In the genomic region with DNA sequence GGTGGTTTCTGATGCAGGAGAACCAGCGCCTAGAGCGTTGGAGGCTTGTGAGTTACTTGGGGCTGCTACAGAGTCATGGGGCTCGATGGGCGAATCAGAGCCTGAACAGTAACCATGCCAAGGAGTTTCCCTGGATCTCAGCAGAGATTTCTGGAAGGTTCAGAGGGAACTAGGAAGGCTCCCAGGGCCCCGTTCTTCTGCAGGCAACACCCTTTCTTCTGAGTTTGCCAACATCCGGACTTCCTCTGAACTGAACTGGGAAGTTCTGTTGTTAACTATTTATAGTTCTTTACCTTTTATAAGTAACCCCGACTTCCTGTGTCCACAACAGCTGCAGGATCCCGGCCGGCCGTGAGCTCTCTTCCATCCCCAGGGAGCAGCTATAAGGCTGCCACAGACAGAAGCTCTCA, we compare ENCODE assay signal across 11 mouse cellular contexts.
DNase-seq lines count a peak whose midpoint lies in the region; ATAC-seq and TF ChIP-seq lines count a peak whose summit lies in the region.
"Had no signal": no experiment of that assay in that cellular context is flagged by ENCODE, and none has a peak within 500 bp of the region (broad histone marks: within the 10 kb centered on the region; RNA-seq: fewer than 3 reads in every experiment).

No protein-coding gene starts in this region.

- H3ac ChIP-seq in C2C12 (ENCODE audit: control insufficient read depth, insufficient read length, low read depth) = no peak overlapping the region

- no peak for TF ChIP-seq CTCF in C2C12 (IDR thresholded peaks at IDR 0.05; ENCODE audit: control insufficient read depth, insufficient read depth, insufficient read length)

- DNase-seq in adrenal gland, postnatal 10 days = peak; percentile 28
- DNase-seq in adrenal gland, postnatal 4 days (ENCODE audit: low spot score in 2 of 2) = no peak
- DNase-seq in MN1 (ENCODE audit: low spot score) = no peak
- no peak for DNase-seq in layer of hippocampus, adult 18-20 months (ENCODE audit: low spot score in 2 of 2)
- DNase-seq in cerebellum, adult 9-11 months = no peak

- no peaks in the 10 kb centered on the region for H3K36me3 ChIP-seq in C2C12 (ENCODE audit: control insufficient read depth, insufficient read depth)
- no peaks in the 10 kb centered on the region for H3K36me3 ChIP-seq in intestine, embryonic 15.5 days
- no peaks in the 10 kb centered on the region for H3K36me3 ChIP-seq in lung, embryonic 16.5 days (ENCODE audit: control insufficient read depth, insufficient read depth, low read length)
- H3K36me3 ChIP-seq: hindbrain, embryonic 15.5 days; limb, embryonic 13.5 days had no signal

- H3K9me3 ChIP-seq in intestine, embryonic 15.5 days = no peaks in the 10 kb centered on the region
- no peaks in the 10 kb centered on the region for H3K9me3 ChIP-seq in lung, embryonic 16.5 days (ENCODE audit: control insufficient read depth, low read length)
- H3K9me3 ChIP-seq: hindbrain, embryonic 15.5 days; limb, embryonic 13.5 days had no signal

- H3K9ac ChIP-seq in intestine, embryonic 15.5 days = no peak overlapping the region
- H3K9ac ChIP-seq in lung, embryonic 16.5 days (ENCODE audit: low read length) = no peak overlapping the region
- H3K9ac ChIP-seq: hindbrain, embryonic 15.5 days; limb, embryonic 13.5 days had no signal

- H3K79me3 ChIP-seq in C2C12 (ENCODE audit: low read depth) = no peaks in the 10 kb centered on the region

- no peak for ATAC-seq in intestine, embryonic 15.5 days
- ATAC-seq in lung, embryonic 16.5 days (ENCODE audit: low read depth) = peak; percentile 79
- ATAC-seq: Patski had no signal

- H3K4me3 ChIP-seq in C2C12 (ENCODE audit: insufficient read depth, poor library complexity, severe bottlenecking) = no peak overlapping the region
- no peak overlapping the region for H3K4me3 ChIP-seq in intestine, embryonic 15.5 days (replicated peaks)
- no peak overlapping the region for H3K4me3 ChIP-seq in lung, embryonic 16.5 days (ENCODE audit: low read length)
- H3K4me3 ChIP-seq: hindbrain, embryonic 15.5 days; limb, embryonic 13.5 days had no signal

- no peaks in the 10 kb centered on the region for H3K79me2 ChIP-seq in C2C12 (ENCODE audit: control insufficient read depth, insufficient read depth)

- H3K27me3 ChIP-seq in C2C12 (ENCODE audit: control insufficient read depth, insufficient read depth, insufficient read length) = no peaks in the 10 kb centered on the region
- H3K27me3 ChIP-seq in intestine, embryonic 15.5 days (replicated peaks) = no peaks in the 10 kb centered on the region
- no peaks in the 10 kb centered on the region for H3K27me3 ChIP-seq in lung, embryonic 16.5 days (ENCODE audit: control insufficient read depth, insufficient read depth, low read depth, low read length)
- H3K27me3 ChIP-seq: hindbrain, embryonic 15.5 days; limb, embryonic 13.5 days; Patski had no signal

- peak overlapping the region; percentile 37; the same call in 1 of the 2 replicates for H3K27ac ChIP-seq in intestine, embryonic 15.5 days
- H3K27ac ChIP-seq in lung, embryonic 16.5 days (ENCODE audit: low read length) = peak overlapping the region; percentile 61
- H3K27ac ChIP-seq: hindbrain, embryonic 15.5 days; limb, embryonic 13.5 days had no signal

- no peak overlapping the region for H3K4me2 ChIP-seq in intestine, embryonic 15.5 days (replicated peaks)
- H3K4me2 ChIP-seq in lung, embryonic 16.5 days (ENCODE audit: low read depth, low read length) = no peak overlapping the region
- H3K4me2 ChIP-seq: hindbrain, embryonic 15.5 days; limb, embryonic 13.5 days had no signal

- 53% methylated on average over 10 of the region's 10 CpGs for WGBS in intestine, embryonic 15.5 days
- 31% methylated on average over 10 of the region's 10 CpGs for WGBS in lung, embryonic 16.5 days

- H3K4me1 ChIP-seq in intestine, embryonic 15.5 days (replicated peaks) = 0 out of 2 replicates have a peak, but pooled peaks cover 7% of the 10 kb centered on the region
- H3K4me1 ChIP-seq in lung, embryonic 16.5 days (replicated peaks; ENCODE audit: control insufficient read depth, insufficient read depth, low read length) = peaks cover 11% of the 10 kb centered on the region
- H3K4me1 ChIP-seq: hindbrain, embryonic 15.5 days had no signal

TF ChIP-seq in C2C12, 6 proteins besides CTCF, POLR2A, EP300 and RAD21:
- peak; percentile 35 for TF ChIP-seq MYOD1 (IDR thresholded peaks at IDR 0.05; ENCODE audit: control insufficient read depth, insufficient read length, low read depth)
- TF ChIP-seq FOSL1 (IDR thresholded peaks at IDR 0.05; ENCODE audit: insufficient read depth, low read length, poor library complexity, severe bottlenecking) = no peak
